ENCODE assay signal across 8 mouse cellular contexts in the genomic region with DNA sequence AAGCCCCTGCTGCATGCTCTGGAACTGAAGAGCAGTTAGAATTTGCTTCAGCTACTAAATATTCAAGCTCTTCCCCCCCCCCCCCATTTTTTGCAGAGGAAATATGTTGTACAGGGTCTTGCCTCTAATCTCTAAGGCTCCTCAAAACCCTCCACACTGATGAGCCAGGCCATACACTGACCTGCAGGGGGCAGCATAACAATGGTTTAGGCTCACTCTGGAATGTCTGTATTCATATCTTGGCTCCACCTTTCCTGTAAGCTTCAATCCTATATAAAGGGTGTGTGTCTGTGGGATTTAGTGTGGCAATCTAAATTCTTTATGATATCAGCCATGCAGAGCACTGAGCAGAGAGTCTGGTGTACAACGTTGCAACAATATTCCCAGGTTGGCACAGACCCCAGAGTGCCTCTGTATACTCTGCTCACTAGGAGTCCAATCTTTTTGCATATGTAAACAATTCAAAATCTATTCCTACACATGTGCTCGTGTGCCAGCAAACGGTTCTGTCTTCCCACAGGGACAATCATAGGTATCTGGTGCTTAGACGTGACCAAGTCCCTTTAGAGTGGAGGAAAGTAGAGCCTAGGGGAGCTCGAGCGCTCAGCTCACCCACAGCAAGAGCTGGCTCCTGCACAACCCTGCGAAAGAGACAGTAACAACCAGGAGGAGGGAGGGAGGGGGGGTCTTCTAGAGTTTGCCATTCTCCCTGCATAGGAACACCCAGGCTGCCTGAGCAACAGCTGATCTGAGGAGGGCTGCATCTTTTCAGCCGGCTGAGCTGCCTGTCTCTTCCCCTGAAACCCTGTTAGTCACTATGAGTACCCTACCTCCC.
DNase-seq lines count a peak whose midpoint lies in the region; ATAC-seq and TF ChIP-seq lines count a peak whose summit lies in the region.

No protein-coding gene starts in this region.

- H3K9me3 ChIP-seq in heart, embryonic 11.5 days (replicated peaks; ENCODE audit: control insufficient read depth, low read length) = no peaks in the 10 kb centered on the region
- H3K9me3 ChIP-seq in midbrain, embryonic 11.5 days (ENCODE audit: control insufficient read depth, low read length) = no peaks in the 10 kb centered on the region

- H3K4me1 ChIP-seq in heart, adult 2 months (ENCODE audit: control insufficient read depth, insufficient read depth, low read length) = peaks cover 1% of the 10 kb centered on the region; the same call in 1 of the 2 replicates
- no peaks in the 10 kb centered on the region for H3K4me1 ChIP-seq in heart, embryonic 11.5 days (ENCODE audit: control insufficient read depth, insufficient read depth, low read length)
- H3K4me1 ChIP-seq in cerebellum, adult 2 months (ENCODE audit: control insufficient read depth, insufficient read depth, low read length) = peaks cover 27% of the 10 kb centered on the region
- H3K4me1 ChIP-seq in midbrain, embryonic 11.5 days (ENCODE audit: control insufficient read depth, insufficient read depth, low read length) = peaks cover 4% of the 10 kb centered on the region; the same call in 1 of the 2 replicates

- WGBS in heart, adult 2 months = 54% methylated on average over 8 of the region's 8 CpGs
- WGBS in heart, embryonic 11.5 days (ENCODE audit: insufficient replicate concordance) = 60% methylated on average over 8 of the region's 8 CpGs
- WGBS in cerebellum, adult 2 months = 27% methylated on average over 8 of the region's 8 CpGs
- 59% methylated on average over 8 of the region's 8 CpGs for WGBS in midbrain, embryonic 11.5 days

- no peaks in the 10 kb centered on the region for H3K79me2 ChIP-seq in heart, adult 2 months (replicated peaks; ENCODE audit: control insufficient read depth, insufficient read depth, low read length)

- no peak overlapping the region for H3K4me2 ChIP-seq in heart, embryonic 11.5 days
- no peak overlapping the region for H3K4me2 ChIP-seq in midbrain, embryonic 11.5 days

- no peak overlapping the region for H3K27ac ChIP-seq in heart, adult 2 months
- no peak overlapping the region for H3K27ac ChIP-seq in heart, embryonic 11.5 days (ENCODE audit: low read depth, low read length)
- no peak overlapping the region for H3K27ac ChIP-seq in cerebellum, adult 2 months (ENCODE audit: insufficient read depth, low read length)
- H3K27ac ChIP-seq in midbrain, embryonic 11.5 days (ENCODE audit: low read depth, low read length) = no peak overlapping the region; the same call in 1 of the 2 replicates

- H3K9ac ChIP-seq in heart, adult 2 months (ENCODE audit: low read depth, low read length) = no peak overlapping the region
- no peak overlapping the region for H3K9ac ChIP-seq in heart, embryonic 11.5 days (ENCODE audit: low read depth, low read length)
- H3K9ac ChIP-seq in midbrain, embryonic 11.5 days (ENCODE audit: low read length) = no peak overlapping the region

- DNase-seq in heart, adult 2 months = peak; percentile 58 to 63
- peak; percentile 83 for DNase-seq in cerebellum, adult 2 months
- peak; percentile 57 for DNase-seq in induced T-regulatory cell, adult 2 months (ENCODE audit: low read depth)
- peak; percentile 86 to 87 for DNase-seq in left cerebral cortex, postnatal 14 days (ENCODE audit: low spot score in 2 of 2)
- peak; percentile 94 for DNase-seq in midbrain, embryonic 11.5 days (ENCODE audit: low spot score, missing footprints)
- peak; percentile 15 to 63 for DNase-seq in spleen, adult 18-20 months

- H3K4me3 ChIP-seq in heart, adult 2 months = no peak overlapping the region
- no peak overlapping the region for H3K4me3 ChIP-seq in heart, embryonic 11.5 days (ENCODE audit: low read depth, low read length)
- no peak overlapping the region for H3K4me3 ChIP-seq in cerebellum, adult 2 months (replicated peaks; ENCODE audit: insufficient read depth, low read depth, low read length)
- no peak overlapping the region for H3K4me3 ChIP-seq in midbrain, embryonic 11.5 days (ENCODE audit: low read depth, low read length)

- TF ChIP-seq POLR2A in heart, adult 2 months (IDR thresholded peaks at IDR 0.05; ENCODE audit: insufficient read depth, low read depth, low read length) = no peak
- TF ChIP-seq POLR2A in cerebellum, adult 2 months (IDR thresholded peaks at IDR 0.05; ENCODE audit: borderline replicate concordance, insufficient read depth, low read length) = no peak

- ATAC-seq in heart, embryonic 11.5 days (replicated peaks; ENCODE audit: insufficient number of reproducible peaks, low FRiP score, low TSS enrichment) = no peak
- ATAC-seq in frontal cortex, adult (ENCODE audit: low TSS enrichment) = peak; percentile 87
- ATAC-seq in midbrain, embryonic 11.5 days (ENCODE audit: low FRiP score) = peak; percentile 73

- peak; percentile 73; the same call in 1 of the 2 replicates for TF ChIP-seq EP300 in heart, adult 2 months (IDR thresholded peaks at IDR 0.05; ENCODE audit: insufficient read depth, low read depth, low read length)

- intact Hi-C loops in heart, adult 2 months (cut with DNase I) = loop anchor here (1.0 to 5.0 kb wide), 5 partner anchors 93 to 362 kb away; no protein-coding TSS in a partner anchor
- intact Hi-C loops in left cerebral cortex, postnatal 14 days (cut with DNase I) = loop anchor here (5.0 kb wide), 2 partner anchors 311 to 361 kb away; partner anchors contain the start of gene Fjx1

- TF ChIP-seq CTCF in heart, adult 2 months (IDR thresholded peaks at IDR 0.05) = peak; percentile 83
- TF ChIP-seq CTCF in cerebellum, adult 2 months (IDR thresholded peaks at IDR 0.05; ENCODE audit: borderline replicate concordance, insufficient read depth, low read depth, low read length) = peak; percentile 79; the same call in 1 of the 2 replicates

- no peaks in the 10 kb centered on the region for H3K27me3 ChIP-seq in heart, adult 2 months (ENCODE audit: control insufficient read depth, insufficient read depth, low read length)
- H3K27me3 ChIP-seq in heart, embryonic 11.5 days (ENCODE audit: control insufficient read depth, insufficient read depth, low read length) = no peaks in the 10 kb centered on the region
- H3K27me3 ChIP-seq in cerebellum, adult 2 months (ENCODE audit: control insufficient read depth, insufficient read depth, low read length) = no peaks in the 10 kb centered on the region
- H3K27me3 ChIP-seq in midbrain, embryonic 11.5 days (ENCODE audit: control insufficient read depth, insufficient read depth, low read length) = no peaks in the 10 kb centered on the region

- H3K36me3 ChIP-seq in heart, adult 2 months (ENCODE audit: control insufficient read depth, insufficient read depth, low read length) = no peaks in the 10 kb centered on the region
- no peaks in the 10 kb centered on the region for H3K36me3 ChIP-seq in heart, embryonic 11.5 days (ENCODE audit: control insufficient read depth, insufficient read depth, low read length)
- H3K36me3 ChIP-seq in midbrain, embryonic 11.5 days (ENCODE audit: control insufficient read depth, insufficient read depth, low read length) = no peaks in the 10 kb centered on the region

Comparison
In these comparisons a context has a peak if more than half of its experiments do, and no peak if none do; other contexts are left out.
1. DNase-seq: peak in every context shown above with its lines; median percentile 94 in midbrain, embryonic 11.5 days; 86 in left cerebral cortex, postnatal 14 days; 83 in cerebellum, adult 2 months; 60 in heart, adult 2 months; 57 in induced T-regulatory cell, adult 2 months; 39 in spleen, adult 18-20 months.